Mouse (Mus musculus) embryonic facial prominence, embryonic 13.5 days (tissue): ENCODE measurements around the gene Clp1. TPM values are rescaled to one million over a fixed set of nuclear protein-coding genes. Genes with fewer than 3 reads are reported as not detected.

Experiments
- ATAC-seq: fragments of 200-750 bp; cut with Nextera tagmentation; 2 replicates; pipeline ENCODE4 v1.8.0; 2017; ENCODE audit warnings: low read depth; ENCODE audit not compliant: insufficient number of reproducible peaks, insufficient read depth, low FRiP score, low TSS enrichment
- H3K27ac ChIP-seq: fragments of 300-500 bp; sonication (generic); 2 replicates; pipeline ENCODE4 v1.5.1; 2015; ENCODE audit warnings: moderate library complexity, mild to moderate bottlenecking, inconsistent platforms
- H3K27me3 ChIP-seq: fragments of 300-500 bp; sonication (generic); 2 replicates; pipeline ENCODE4 v1.6.1; 2015; ENCODE audit warnings: mild to moderate bottlenecking, inconsistent platforms
- H3K36me3 ChIP-seq: fragments of 300-500 bp; sonication (generic); 2 replicates; pipeline ENCODE4 v1.6.1; 2015; ENCODE audit warnings: mild to moderate bottlenecking, inconsistent platforms
- H3K4me1 ChIP-seq: fragments of 300-500 bp; sonication (generic); 2 replicates; pipeline ENCODE4 v1.6.1; 2015; ENCODE audit warnings: inconsistent platforms
- H3K4me2 ChIP-seq: fragments of 300-500 bp; sonication (generic); 2 replicates; pipeline ENCODE4 v1.6.1; 2015; ENCODE audit warnings: moderate library complexity, mild to moderate bottlenecking, inconsistent platforms
- H3K4me3 ChIP-seq: fragments of 300-500 bp; sonication (generic); 2 replicates; pipeline ENCODE4 v1.5.1; 2015; ENCODE audit warnings: mild to moderate bottlenecking, inconsistent platforms
- H3K9ac ChIP-seq: fragments of 300-500 bp; sonication (generic); 2 replicates; pipeline ENCODE4 v1.6.1; 2015; ENCODE audit warnings: mild to moderate bottlenecking, inconsistent platforms
- H3K9me3 ChIP-seq: fragments of 300-500 bp; sonication (generic); 2 replicates; pipeline ENCODE4 v1.6.1; 2016; ENCODE audit warnings: inconsistent platforms
- WGBS: fragments of 180-500 bp; shearing (Covaris S2); methylation state at CpG from one replicate; pipeline ENCODE4 v1.1.7; 2015; ENCODE audit warnings: mixed read lengths; 5-methylcytosine and 5-hydroxymethylcytosine counted together
- polyA plus RNA-seq: library from polyadenylated mRNA; unstranded; fragments of >200 nt; fragmentation: Nextera tagmentation; extraction: Ambion mirVana; gene quantifications from 2 replicates; pipeline ENCODE4 v1.2.1, GENCODE M21; 2015

The Clp1 gene
- polyA plus RNA-seq, 1 experiment from 2014 or later = 39.0 TPM

DNA sequence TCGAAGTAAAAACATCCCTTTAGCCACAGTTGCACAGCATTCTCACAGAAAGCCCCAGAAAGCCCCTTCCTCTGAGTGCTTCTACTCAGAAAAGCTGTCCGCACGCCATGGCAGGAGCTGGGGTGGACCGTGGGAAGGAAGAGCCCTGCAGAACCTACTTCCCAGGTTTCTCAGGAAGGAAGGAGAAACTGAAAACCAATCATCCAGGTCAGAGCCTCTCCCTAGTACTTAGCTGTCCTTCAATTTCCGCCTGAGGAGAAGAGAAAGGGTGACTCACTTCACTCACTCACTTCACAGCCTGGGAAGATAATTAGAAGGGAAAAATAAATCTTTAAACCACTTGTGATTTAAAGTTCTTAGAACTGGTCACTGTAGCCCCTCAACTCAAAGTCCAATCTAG, 22.8 kb downstream of the Clp1 start:
- 80% methylated on average over 5 of the region's 5 CpGs for WGBS
- H3K36me3 ChIP-seq = peaks cover 52% of the 10 kb centered on the region

DNA sequence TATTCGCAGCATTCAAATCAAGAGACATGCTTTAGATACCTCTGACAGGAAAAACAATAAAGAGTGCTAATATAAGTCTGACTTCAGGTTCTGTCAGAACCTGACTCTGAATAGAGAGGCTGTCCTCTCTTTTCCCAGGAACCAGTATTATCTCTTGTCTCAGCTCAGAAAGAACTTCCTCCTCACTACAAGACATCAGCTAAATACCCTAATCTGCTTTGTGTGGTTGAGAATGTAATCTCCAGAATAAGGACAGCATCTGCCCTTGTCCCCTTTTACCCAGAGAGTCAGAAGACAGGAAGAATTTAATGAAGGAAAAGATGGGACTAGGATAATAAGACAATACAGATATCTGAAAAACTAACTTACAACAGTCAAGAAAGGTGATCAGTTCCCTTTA, 23.7 kb downstream of the Clp1 start:
- 93% methylated on average over 1 of the region's 1 CpGs for WGBS
- H3K36me3 ChIP-seq = peaks cover 47% of the 10 kb centered on the region

More for the DNA sequence above, 22.8 kb downstream of the Clp1 start:
- no peaks in the 10 kb centered on the region for H3K27me3 ChIP-seq
- no peak for ATAC-seq
- peaks cover 11% of the 10 kb centered on the region; the same call in 1 of the 2 replicates for H3K4me1 ChIP-seq
- no peak overlapping the region for H3K4me2 ChIP-seq
- H3K9me3 ChIP-seq = no peaks in the 10 kb centered on the region
- H3K4me3 ChIP-seq = no peak overlapping the region
- H3K9ac ChIP-seq = no peak overlapping the region
- H3K27ac ChIP-seq = no peak overlapping the region

DNA sequence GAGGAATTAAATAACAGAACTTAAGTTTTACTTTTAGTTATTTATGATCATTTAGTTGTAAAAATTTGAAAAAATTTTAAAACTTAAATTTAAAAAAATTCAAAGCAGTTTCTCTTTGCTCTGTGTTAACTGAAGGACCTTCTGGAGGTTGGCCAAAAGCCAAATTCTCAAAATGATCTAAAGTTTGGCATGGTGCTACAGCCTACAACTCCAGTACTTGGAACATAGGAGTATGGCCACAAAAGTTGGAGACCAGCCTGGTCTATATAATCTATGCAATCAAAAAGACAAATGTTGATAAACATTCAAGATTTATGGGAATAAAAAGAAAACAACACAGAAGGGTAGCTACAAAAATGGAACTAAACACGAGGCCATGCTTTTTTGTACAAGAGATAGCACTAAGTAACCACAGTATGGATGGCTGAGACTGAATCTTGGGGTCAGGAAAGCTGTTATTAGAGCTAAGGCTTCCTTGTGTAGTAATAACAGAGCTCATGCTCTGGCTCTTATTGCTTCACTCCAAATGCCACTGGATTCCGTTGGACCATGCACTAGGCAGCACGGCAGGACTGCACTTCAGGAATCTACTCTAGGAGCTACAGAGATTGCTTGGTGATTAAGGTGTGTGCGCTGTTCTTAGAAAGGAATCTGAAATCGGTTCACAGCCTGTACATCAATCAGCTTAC, 32.0 kb downstream of the Clp1 start:
- Histone ChIP-seq H3K9ac (no peak overlapping the region), H3K36me3 (peaks cover 70% of the 10 kb centered on the region), H3K27me3 (no peaks in the 10 kb centered on the region), H3K4me2 (no peak overlapping the region), H3K27ac (no peak overlapping the region), H3K9me3 (no peaks in the 10 kb centered on the region), H3K4me1 (no peaks in the 10 kb centered on the region), H3K4me3 (no peak overlapping the region)
- 89% methylated on average over 5 of the region's 5 CpGs for WGBS
- no peak for ATAC-seq

More for the DNA sequence above, 23.7 kb downstream of the Clp1 start:
- H3K4me3 ChIP-seq = no peak overlapping the region
- no peaks in the 10 kb centered on the region for H3K27me3 ChIP-seq
- no peaks in the 10 kb centered on the region for H3K9me3 ChIP-seq
- H3K27ac ChIP-seq = no peak overlapping the region
- H3K9ac ChIP-seq = no peak overlapping the region
- no peak for ATAC-seq
- H3K4me2 ChIP-seq = no peak overlapping the region
- peaks cover 7% of the 10 kb centered on the region; the same call in 1 of the 2 replicates for H3K4me1 ChIP-seq

DNA sequence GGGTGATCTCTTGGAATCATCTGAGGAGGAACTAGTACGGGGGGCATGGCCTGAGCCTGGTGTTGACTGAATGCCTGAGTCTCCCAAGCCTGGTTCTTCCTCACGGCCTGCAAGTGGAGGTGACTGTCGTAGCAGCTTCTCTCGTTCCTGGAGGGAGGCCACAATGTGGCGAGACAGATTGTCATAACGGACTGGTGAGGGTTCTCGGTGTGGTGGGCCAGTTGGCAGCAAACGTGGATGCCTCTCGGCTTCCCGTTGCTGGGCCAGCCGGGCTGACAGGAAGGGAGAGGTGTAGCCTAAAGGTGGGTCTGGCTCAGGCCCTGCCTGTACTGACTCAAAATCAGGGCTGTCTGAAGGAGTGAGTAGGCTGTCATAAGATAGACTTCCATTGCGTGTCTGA, 37.1 kb downstream of the Clp1 start:
- H3K4me3 ChIP-seq = no peak overlapping the region
- no peak overlapping the region for H3K9ac ChIP-seq
- ATAC-seq = no peak
- no peak overlapping the region for H3K4me2 ChIP-seq
- WGBS = 91% methylated on average over 12 of the region's 12 CpGs
- peaks cover 90% of the 10 kb centered on the region for H3K36me3 ChIP-seq
- no peaks in the 10 kb centered on the region for H3K4me1 ChIP-seq
- H3K27ac ChIP-seq = no peak overlapping the region
- H3K9me3 ChIP-seq = no peaks in the 10 kb centered on the region
- no peaks in the 10 kb centered on the region for H3K27me3 ChIP-seq

GRCm38 (mm10) chr2:84688080-84688844, 38.9 kb downstream of the Clp1 start:
- 84% methylated on average over 2 of the region's 2 CpGs for WGBS
- no peak for ATAC-seq
- H3K27me3 ChIP-seq = no peaks in the 10 kb centered on the region
- H3K27ac ChIP-seq = no peak overlapping the region
- H3K9ac ChIP-seq = no peak overlapping the region
- no peak overlapping the region for H3K4me3 ChIP-seq
- no peak overlapping the region for H3K4me2 ChIP-seq
- no peaks in the 10 kb centered on the region for H3K4me1 ChIP-seq
- H3K36me3 ChIP-seq = peaks cover 87% of the 10 kb centered on the region
- no peaks in the 10 kb centered on the region for H3K9me3 ChIP-seq

DNA sequence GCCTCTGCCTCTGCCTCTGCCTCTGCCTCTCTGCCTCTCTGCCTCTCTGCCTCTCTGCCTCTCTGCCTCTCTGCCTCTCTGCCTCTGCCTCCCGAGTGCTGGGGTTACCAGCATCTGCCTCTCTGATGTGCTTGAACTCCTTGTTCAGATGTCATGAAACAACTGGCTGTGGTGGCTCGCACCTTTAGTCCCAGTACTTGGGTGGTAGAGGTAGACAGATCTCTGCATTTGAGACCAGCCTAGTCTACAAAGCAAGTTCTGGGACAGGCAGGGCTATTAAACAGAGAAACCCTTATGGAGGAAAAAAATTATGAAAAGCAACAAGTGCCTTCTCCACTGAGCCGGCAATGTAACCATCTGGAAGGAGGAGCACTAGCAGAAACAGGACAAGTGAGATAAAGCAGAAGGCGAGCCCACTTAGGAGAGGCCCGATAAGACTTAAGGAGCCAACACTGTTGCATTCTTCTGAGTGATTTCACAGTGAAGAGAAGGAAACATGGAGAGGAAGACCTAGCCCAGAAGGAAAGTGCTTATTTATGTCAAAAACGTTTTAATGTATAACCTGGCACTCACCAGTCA, 44.5 kb downstream of the Clp1 start:
- Histone ChIP-seq H3K9me3 (no peaks in the 10 kb centered on the region), H3K27me3 (no peaks in the 10 kb centered on the region), H3K27ac (no peak overlapping the region), H3K9ac (no peak overlapping the region), H3K4me1 (peaks cover 8% of the 10 kb centered on the region), H3K4me2 (no peak overlapping the region), H3K4me3 (no peak overlapping the region), H3K36me3 (peaks cover 46% of the 10 kb centered on the region)
- no peak for ATAC-seq
- 84% methylated on average over 6 of the region's 6 CpGs for WGBS

DNA sequence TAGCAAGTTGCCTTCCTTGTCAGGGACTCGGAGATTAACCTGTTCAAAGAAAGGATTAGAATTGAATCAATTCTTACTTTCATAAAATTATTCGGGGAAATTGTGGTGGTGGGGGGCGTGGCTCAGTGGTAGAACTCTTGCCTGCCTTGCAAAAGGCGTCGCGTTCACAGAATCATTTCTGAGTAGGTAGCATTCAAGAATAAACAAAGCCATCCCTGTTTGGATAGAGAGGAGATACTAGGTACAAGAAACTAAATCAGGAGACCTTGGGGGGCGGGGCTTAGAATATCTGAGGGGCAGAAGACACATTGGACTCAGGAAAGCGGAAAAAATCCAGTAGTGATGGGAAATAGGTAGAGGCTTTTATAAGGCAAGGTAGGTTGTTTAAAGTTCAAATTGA, 48.1 kb downstream of the Clp1 start, which contains the start of gene Tmx2:
TSS of gene Tmx2 (minus strand) at position 125 of the 400 bp plus-strand sequence.
- Histone ChIP-seq H3K9ac (peak within 1 kb of the TSS; percentile 91), H3K9me3 (no peaks in the 10 kb centered on the region), H3K27me3 (no peaks in the 10 kb centered on the region), H3K27ac (peak within 1 kb of the TSS; percentile 73; the same call in 1 of the 2 replicates), H3K4me3 (peak within 1 kb of the TSS; percentile 99), H3K36me3 (peaks cover 31% of the 10 kb centered on the region), H3K4me2 (peak within 1 kb of the TSS; percentile 62), H3K4me1 (peaks cover 18% of the 10 kb centered on the region)
- WGBS = 13% methylated on average over 8 of the region's 8 CpGs
- no peak for ATAC-seq

GRCm38 (mm10) chr2:84677968-84678880, 48.9 kb downstream of the Clp1 start, which contains the start of the genes Gm28635 and Med19:
Gene Gm28635 (minus strand): TSS chr2:84678041.
Gene Med19 (plus strand): TSS chr2:84678402.
- ATAC-seq = peak; percentile 100
- Histone ChIP-seq H3K4me2 (peak within 1 kb of the TSS; percentile 78), H3K4me3 (peak within 1 kb of the TSS; percentile 99), H3K4me1 (peaks cover 18% of the 10 kb centered on the region), H3K9me3 (no peaks in the 10 kb centered on the region), H3K27me3 (no peaks in the 10 kb centered on the region), H3K36me3 (peaks cover 35% of the 10 kb centered on the region), H3K27ac (peak within 1 kb of the TSS; percentile 73; the same call in 1 of the 2 replicates), H3K9ac (peak within 1 kb of the TSS; percentile 91)
- WGBS = under 1% methylated on average over 44 of the region's 44 CpGs

GRCm38 (mm10) chr2:84677270-84677967, 49.7 kb downstream of the Clp1 start:
- H3K27me3 ChIP-seq = no peaks in the 10 kb centered on the region
- peak overlapping the region; percentile 71 for H3K9ac ChIP-seq
- ATAC-seq = no peak; the same call in 1 of the 2 replicates
- peaks cover 18% of the 10 kb centered on the region for H3K4me1 ChIP-seq
- H3K27ac ChIP-seq = no peak overlapping the region
- peak overlapping the region; percentile 78 for H3K4me2 ChIP-seq
- peaks cover 39% of the 10 kb centered on the region for H3K36me3 ChIP-seq
- H3K9me3 ChIP-seq = no peaks in the 10 kb centered on the region
- H3K4me3 ChIP-seq = peak overlapping the region; percentile 99
- WGBS = 12% methylated on average over 22 of the region's 22 CpGs
